Mouse (Mus musculus) neural tube, embryonic 14.5 days (tissue): ENCODE results near the gene Il9r. TPM values are rescaled to one million over a fixed set of nuclear protein-coding genes. Genes with fewer than 3 reads are reported as not detected.
A peak's percentile ranks its signal among the peaks of the same experiment; 100 is the strongest.

ENCODE experiments used
- ATAC-seq: fragments of 200-750 bp; cut with Nextera tagmentation; 2 replicates; pipeline ENCODE4 v1.8.0; 2017; ENCODE audit warnings: low read depth, mild to moderate bottlenecking, moderate TSS enrichment, moderate library complexity
- H3K27ac ChIP-seq: fragments of 300-500 bp; sonication (generic); 2 replicates; pipeline ENCODE4 v1.5.1; 2014; ENCODE audit warnings: low read depth, mild to moderate bottlenecking, control low read depth, low read length, moderate library complexity, mixed read lengths
- H3K27me3 ChIP-seq: fragments of 300-500 bp; sonication (generic); 2 replicates; pipeline ENCODE4 v1.6.1; 2014; ENCODE audit warnings: low read length; ENCODE audit not compliant: control insufficient read depth, insufficient read depth
- H3K36me3 ChIP-seq: fragments of 300-500 bp; sonication (generic); 2 replicates; pipeline ENCODE4 v1.6.1; 2014; ENCODE audit warnings: low read length, mixed read lengths; ENCODE audit not compliant: control insufficient read depth, insufficient read depth
- H3K4me1 ChIP-seq: fragments of 300-500 bp; sonication (generic); 2 replicates; pipeline ENCODE4 v1.6.1; 2014; ENCODE audit warnings: low read length; ENCODE audit not compliant: control insufficient read depth, insufficient read depth
- H3K4me2 ChIP-seq: fragments of 300-500 bp; sonication (generic); 2 replicates; pipeline ENCODE4 v1.6.1; 2014; ENCODE audit warnings: mild to moderate bottlenecking, low read depth, low read length, control low read depth
- H3K4me3 ChIP-seq: fragments of 300-500 bp; sonication (generic); 2 replicates; pipeline ENCODE4 v1.5.1; 2014; ENCODE audit warnings: low read depth, low read length, control low read depth, mixed read lengths
- H3K9ac ChIP-seq: fragments of 300-500 bp; sonication (generic); replicated peaks from 2 replicates; pipeline ENCODE4 v1.6.1; 2014; ENCODE audit warnings: low read depth, mild to moderate bottlenecking, control low read depth, low read length, mixed read lengths
- H3K9me3 ChIP-seq: fragments of 300-500 bp; sonication (generic); 2 replicates; pipeline ENCODE4 v1.6.1; 2016; ENCODE audit warnings: low read length; ENCODE audit not compliant: control insufficient read depth
- WGBS: fragments of 180-500 bp; shearing (Covaris S2); extraction: QIAGEN DNeasy Blood & Tissue Kit; methylation state at CpG from one replicate; pipeline ENCODE4 v1.1.7; 2014; 5-methylcytosine and 5-hydroxymethylcytosine counted together
- polyA plus RNA-seq: library from polyadenylated mRNA; unstranded; fragments of >200 nt; fragmentation: Nextera tagmentation; extraction: Ambion mirVana; gene quantifications from 2 replicates; pipeline ENCODE4 v1.2.1, GENCODE M21; 2014

Gene Il9r
- polyA plus RNA-seq, 1 experiment from 2014 or later, result not detected

DNA sequence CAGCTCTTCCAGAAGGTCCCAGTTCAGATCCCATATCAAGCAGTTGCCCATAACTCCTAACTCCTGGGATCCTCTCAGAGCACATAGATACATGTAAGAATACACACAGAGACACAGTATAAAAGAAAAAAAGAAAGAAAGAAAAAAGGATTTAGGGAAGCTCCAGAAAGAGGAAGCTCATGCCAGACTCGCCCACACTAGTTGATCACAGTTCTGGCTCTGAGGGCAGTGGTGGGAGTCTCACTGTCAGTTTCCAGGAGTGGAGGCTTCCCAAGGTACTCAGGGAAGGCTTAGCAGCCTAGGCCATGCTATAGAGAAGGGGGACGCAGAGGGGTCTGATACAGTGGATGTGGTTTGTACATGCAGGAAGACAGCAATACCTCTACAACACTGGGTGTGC lies 31.0 kb upstream of the Il9r start:
- Histone ChIP-seq H3K9ac (no peak overlapping the region), H3K36me3 (peaks cover 9% of the 10 kb centered on the region; the same call in 1 of the 2 replicates), H3K27ac (no peak overlapping the region), H3K4me3 (no peak overlapping the region), H3K4me1 (peaks cover 21% of the 10 kb centered on the region), H3K4me2 (no peak overlapping the region), H3K9me3 (no peaks in the 10 kb centered on the region), H3K27me3 (no peaks in the 10 kb centered on the region)
- WGBS, result 89% methylated on average over 2 of the region's 2 CpGs
- ATAC-seq, result no peak

DNA sequence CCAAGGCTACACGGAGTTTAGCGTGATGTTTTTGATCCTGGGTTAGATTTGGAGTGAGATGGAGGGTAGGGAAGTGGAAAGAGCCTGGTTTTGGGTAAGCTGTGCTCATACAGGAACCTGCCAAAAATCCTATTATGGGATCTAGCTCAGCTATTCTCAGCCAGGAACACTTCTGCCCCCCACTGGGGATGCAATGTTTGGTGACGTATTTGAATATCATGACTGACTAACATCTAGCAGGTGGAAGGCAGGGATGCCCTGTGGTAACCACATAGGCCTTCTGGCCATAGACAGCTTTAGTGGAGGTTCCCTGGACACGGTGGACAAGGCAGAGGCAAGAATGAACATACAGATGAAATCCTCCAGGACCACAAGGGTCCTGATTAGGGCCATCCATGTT lies 30.1 kb upstream of the Il9r start:
- H3K4me3 ChIP-seq, result no peak overlapping the region
- no peaks in the 10 kb centered on the region for H3K9me3 ChIP-seq
- peaks cover 9% of the 10 kb centered on the region; the same call in 1 of the 2 replicates for H3K36me3 ChIP-seq
- peaks cover 15% of the 10 kb centered on the region for H3K4me1 ChIP-seq
- no peak overlapping the region for H3K9ac ChIP-seq
- no peak overlapping the region for H3K27ac ChIP-seq
- H3K27me3 ChIP-seq, result no peaks in the 10 kb centered on the region
- ATAC-seq, result no peak
- WGBS, result 85% methylated on average over 4 of the region's 4 CpGs
- H3K4me2 ChIP-seq, result no peak overlapping the region

DNA sequence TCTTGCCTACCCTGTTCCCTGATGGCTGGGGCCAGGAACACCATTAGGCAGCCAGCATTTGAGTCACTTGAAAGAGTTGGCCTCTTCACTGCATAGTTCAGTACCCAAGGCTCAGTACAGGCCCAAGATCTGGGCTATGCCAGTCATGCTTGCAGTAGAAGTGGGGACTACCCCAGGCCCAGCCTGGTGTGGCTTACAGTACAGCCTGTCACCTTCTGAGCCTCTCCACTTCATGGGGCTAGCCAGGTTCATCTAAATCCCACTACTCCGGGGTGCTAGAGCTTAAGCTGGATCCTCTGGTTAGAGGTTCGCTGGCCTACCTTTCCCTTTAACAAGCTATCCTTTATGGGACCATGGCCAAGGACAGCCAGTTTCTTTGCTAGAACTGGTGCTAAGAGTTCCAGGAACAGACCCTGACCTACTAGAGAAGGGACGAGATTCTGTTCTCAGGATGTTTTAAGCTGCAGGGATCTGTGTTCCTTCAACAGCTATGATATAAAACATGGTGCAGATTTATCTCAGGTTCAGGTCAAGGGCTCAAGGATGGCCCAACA lies 28.3 kb upstream of the Il9r start:
- H3K4me2 ChIP-seq, result no peak overlapping the region
- H3K4me3 ChIP-seq, result no peak overlapping the region
- H3K9me3 ChIP-seq, result no peaks in the 10 kb centered on the region
- 94% methylated on average over 3 of the region's 3 CpGs for WGBS
- no peak for ATAC-seq
- H3K27ac ChIP-seq, result no peak overlapping the region
- H3K36me3 ChIP-seq, result peaks cover 9% of the 10 kb centered on the region; the same call in 1 of the 2 replicates
- H3K4me1 ChIP-seq, result peaks cover 11% of the 10 kb centered on the region
- no peak overlapping the region for H3K9ac ChIP-seq
- no peaks in the 10 kb centered on the region for H3K27me3 ChIP-seq

DNA sequence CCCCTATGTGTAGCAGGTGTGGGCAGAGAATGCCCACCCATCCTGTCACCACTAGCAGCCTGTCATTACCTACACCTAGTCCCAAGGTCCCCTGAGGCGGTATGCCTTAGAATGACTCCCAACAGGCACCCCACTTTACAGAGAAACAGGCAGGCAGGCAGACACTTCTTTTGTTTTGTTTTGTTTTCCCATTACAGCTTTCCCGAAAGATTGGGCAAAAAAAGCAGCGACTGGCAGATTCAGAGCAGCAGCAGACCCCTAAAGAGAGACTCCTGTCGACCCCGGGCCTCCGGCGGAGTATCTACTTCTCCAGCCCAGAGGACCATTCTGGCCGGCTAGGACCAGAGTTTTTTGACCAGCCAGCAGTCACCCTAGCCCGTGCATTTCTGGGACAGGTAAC lies 27.5 kb upstream of the Il9r start:
- no peak for ATAC-seq
- Histone ChIP-seq H3K4me1 (peaks cover 14% of the 10 kb centered on the region), H3K4me3 (no peak overlapping the region), H3K27me3 (peaks cover under 1% of the 10 kb centered on the region; the same call in 1 of the 2 replicates), H3K4me2 (no peak overlapping the region; the same call in 1 of the 2 replicates), H3K27ac (no peak overlapping the region), H3K36me3 (peaks cover 6% of the 10 kb centered on the region; the same call in 1 of the 2 replicates), H3K9me3 (no peaks in the 10 kb centered on the region), H3K9ac (no peak overlapping the region)
- WGBS, result 90% methylated on average over 9 of the region's 9 CpGs

DNA sequence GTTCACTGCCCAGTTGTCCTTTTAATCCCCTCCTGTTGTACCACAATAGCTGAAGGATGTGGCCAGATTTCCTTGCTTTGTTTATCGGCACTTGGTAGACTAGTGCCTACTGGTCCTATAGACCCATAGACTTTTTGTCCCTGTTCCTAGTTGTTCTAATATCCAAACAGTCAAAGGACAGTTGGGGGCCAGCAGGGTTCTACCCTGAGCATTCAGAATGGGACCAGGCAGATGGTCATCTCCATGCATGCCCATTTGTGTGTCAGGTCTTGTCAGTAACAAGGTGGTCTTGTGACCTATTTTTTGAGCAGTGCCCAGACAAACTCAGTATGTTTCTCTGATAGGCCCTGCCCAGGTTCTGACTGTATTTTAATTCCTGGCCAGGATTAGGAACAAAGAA lies 27.0 kb upstream of the Il9r start:
- Histone ChIP-seq H3K27me3 (peaks cover 5% of the 10 kb centered on the region; the same call in 1 of the 2 replicates), H3K4me3 (peak overlapping the region; percentile 69), H3K9me3 (no peaks in the 10 kb centered on the region), H3K4me1 (peaks cover 18% of the 10 kb centered on the region), H3K4me2 (peak overlapping the region; percentile 82), H3K27ac (peak overlapping the region; percentile 77), H3K36me3 (peaks cover 5% of the 10 kb centered on the region; the same call in 1 of the 2 replicates), H3K9ac (peak overlapping the region; percentile 75)
- ATAC-seq, result 0 out of 2 replicates have a peak, but pooled peaks have one; percentile 0
- WGBS, result 50% methylated on average over 1 of the region's 1 CpGs

DNA sequence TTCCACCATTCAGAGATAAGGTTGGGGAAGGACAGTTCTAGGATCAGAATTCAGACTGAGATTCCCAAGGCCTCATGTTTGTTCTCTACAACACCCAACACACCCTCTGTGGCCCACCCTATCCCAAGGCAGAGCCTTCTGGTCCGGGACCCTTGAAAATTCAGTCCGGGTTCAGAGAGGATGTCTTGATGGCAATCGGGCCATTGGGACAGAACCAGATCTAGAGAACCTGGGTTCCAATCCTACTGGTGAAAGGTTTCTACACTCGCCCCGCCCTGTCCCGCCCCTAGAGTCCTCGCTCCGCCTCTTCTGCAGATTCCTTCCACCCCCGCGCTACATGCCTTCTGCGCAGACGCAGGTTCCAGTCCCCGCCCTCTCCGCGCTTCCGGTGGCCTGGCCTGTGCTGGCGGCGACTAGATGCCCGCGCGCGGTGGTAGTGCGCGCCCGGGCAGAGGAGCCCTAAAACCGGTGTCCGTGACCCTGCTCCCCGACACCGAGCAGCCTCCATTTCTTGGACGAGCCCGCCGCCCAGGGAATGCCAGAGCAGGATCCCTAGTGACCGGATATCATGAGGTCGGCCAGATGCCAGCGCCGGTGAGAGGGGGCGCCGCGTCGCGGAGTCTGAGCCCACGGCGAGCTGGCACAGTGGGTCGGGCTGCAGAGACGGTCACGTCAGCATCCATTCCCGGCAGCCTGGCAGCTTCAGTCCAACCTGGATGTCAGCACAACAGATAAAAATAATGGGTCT lies 26.2 kb upstream of the Il9r start, which contains the start of gene Mpg:
Gene Mpg, plus strand, starts transcription at position 382 of the 748 bp plus-strand sequence.
- peak within 1 kb of the TSS; percentile 77 for H3K27ac ChIP-seq
- peak within 1 kb of the TSS; percentile 69 for H3K4me3 ChIP-seq
- ATAC-seq, result peak; percentile 85
- peaks cover 2% of the 10 kb centered on the region; the same call in 1 of the 2 replicates for H3K36me3 ChIP-seq
- no peaks in the 10 kb centered on the region for H3K9me3 ChIP-seq
- H3K4me1 ChIP-seq, result peaks cover 18% of the 10 kb centered on the region
- peak within 1 kb of the TSS; percentile 82 for H3K4me2 ChIP-seq
- WGBS, result 3% methylated on average over 47 of the region's 47 CpGs
- peaks cover 9% of the 10 kb centered on the region for H3K27me3 ChIP-seq
- H3K9ac ChIP-seq, result peak within 1 kb of the TSS; percentile 75

DNA sequence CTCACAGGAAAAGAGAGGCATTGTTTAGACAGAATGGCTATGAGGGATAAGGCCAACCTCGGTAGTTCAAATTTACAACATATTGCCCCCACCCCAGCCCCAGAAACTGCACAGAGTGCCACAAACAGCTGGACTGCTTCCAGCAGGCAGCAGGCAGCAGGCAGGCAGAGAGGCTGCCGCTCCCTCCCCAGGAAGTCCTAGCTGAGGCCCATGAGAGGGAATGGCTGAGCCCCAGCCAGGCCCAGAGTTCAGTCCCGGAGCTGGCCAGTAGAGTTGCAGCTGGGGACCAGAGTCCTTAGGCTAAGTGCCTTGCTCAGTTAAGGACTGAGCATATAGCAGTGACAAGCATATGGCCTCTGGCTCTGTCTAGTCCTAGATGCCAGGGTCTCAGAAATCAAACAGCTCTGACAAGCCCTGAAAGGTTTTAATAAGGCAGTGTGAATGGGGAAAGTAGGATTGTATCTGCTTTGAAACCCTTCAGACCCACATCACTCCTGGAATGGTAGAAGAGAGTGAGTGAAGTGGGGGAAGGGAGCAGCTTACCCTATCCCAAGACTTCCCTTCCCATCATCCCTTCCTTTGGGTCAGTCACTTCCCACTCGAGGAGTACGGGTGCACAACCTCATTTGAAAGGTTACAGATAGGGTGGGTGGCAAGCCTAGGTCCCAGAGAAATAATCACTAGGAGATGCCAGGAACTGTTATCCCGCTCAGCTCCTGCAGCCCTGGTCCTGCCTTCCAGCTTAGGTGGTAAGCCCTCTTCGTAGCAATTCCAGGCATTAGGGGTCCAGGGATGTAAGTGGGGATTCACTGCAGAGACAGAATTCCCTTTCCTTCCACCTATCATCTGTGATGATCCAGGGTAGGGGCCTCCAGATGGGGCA lies 25.4 kb upstream of the Il9r start:
- Histone ChIP-seq H3K4me1 (peaks cover 18% of the 10 kb centered on the region), H3K4me3 (no peak overlapping the region), H3K36me3 (no peaks in the 10 kb centered on the region; the same call in 1 of the 2 replicates), H3K27ac (peak overlapping the region; percentile 70), H3K4me2 (no peak overlapping the region), H3K9me3 (no peaks in the 10 kb centered on the region), H3K27me3 (peaks cover 13% of the 10 kb centered on the region), H3K9ac (no peak overlapping the region)
- no peak for ATAC-seq
- WGBS, result 58% methylated on average over 7 of the region's 7 CpGs

DNA sequence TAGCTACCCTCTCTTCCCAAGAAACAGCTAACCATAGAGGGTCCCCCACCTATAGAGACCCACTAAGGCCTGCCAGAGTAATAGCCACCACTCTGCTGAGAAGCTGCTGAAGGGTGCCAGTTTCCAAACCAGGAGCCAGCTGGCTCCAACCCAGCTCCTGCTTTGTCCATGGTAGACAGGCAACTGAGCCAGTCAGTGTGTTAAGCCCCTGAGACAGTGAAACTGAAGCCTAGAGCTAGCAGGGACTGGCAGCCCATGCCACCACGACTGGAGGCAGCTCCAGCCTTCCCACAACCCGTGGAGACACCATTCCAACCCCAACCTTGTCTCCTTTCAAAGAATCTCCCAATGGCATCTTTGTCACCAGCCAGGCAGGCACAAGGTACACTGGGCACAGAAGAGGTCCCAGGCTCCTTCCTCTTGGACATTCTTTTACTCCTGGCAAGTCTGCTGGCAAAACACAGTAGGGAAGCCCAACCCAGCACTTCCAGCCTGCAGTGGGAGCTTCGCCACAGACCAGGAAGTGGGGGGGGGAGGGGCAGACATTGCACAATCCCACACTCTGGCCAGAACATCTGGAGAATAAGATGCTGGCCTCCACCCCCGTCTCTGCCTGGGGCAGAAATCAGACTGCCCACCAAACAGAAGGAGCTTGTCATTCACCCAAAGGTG lies 24.5 kb upstream of the Il9r start:
- peaks cover 18% of the 10 kb centered on the region for H3K4me1 ChIP-seq
- H3K27ac ChIP-seq, result peak overlapping the region; percentile 70
- no peak for ATAC-seq
- no peaks in the 10 kb centered on the region for H3K36me3 ChIP-seq
- 27% methylated on average over 4 of the region's 4 CpGs for WGBS
- H3K4me2 ChIP-seq, result no peak overlapping the region
- peaks cover 13% of the 10 kb centered on the region for H3K27me3 ChIP-seq
- no peak overlapping the region for H3K9ac ChIP-seq
- H3K9me3 ChIP-seq, result no peaks in the 10 kb centered on the region
- no peak overlapping the region for H3K4me3 ChIP-seq
